Mouse (Mus musculus) bone marrow macrophage, adult 2 months (primary cell): ENCODE results near the gene Elavl4. TPM values are rescaled to one million over a fixed set of nuclear protein-coding genes. Genes with fewer than 3 reads are reported as not detected.

ENCODE experiments used
- H3K27ac ChIP-seq: 2 replicates; pipeline ENCODE4 v1.5.1; 2012; ENCODE audit warnings: low read depth, low read length; ENCODE audit not compliant: insufficient read depth
- H3K4me1 ChIP-seq: 2 replicates; pipeline ENCODE4 v1.6.1; 2012; ENCODE audit warnings: low read length; ENCODE audit not compliant: control insufficient read depth, insufficient read depth
- H3K4me3 ChIP-seq: 2 replicates; pipeline ENCODE4 v1.5.1; 2012; ENCODE audit warnings: mild to moderate bottlenecking, low read length, moderate library complexity; ENCODE audit not compliant: insufficient read depth
- CTCF ChIP-seq: IDR thresholded peaks from 2 replicates; pipeline ENCODE4 v1.5.1; 2012; ENCODE audit warnings: low read depth, mild to moderate bottlenecking, low read length, moderate library complexity
- POLR2A ChIP-seq: IDR thresholded peaks from 2 replicates; pipeline ENCODE4 v1.6.1; 2012; ENCODE audit warnings: mild to moderate bottlenecking, low read depth, low read length, borderline replicate concordance
- polyA plus RNA-seq: library from polyadenylated mRNA; stranded (reverse); fragments of >200 nt; gene quantifications from 2 replicates; pipeline ENCODE4 v1.2.4, GENCODE M21; 2012; ENCODE audit not compliant: missing spikeins, insufficient read depth, insufficient read length

Elavl4 gene
- polyA plus RNA-seq, 1 experiment = not detected

DNA sequence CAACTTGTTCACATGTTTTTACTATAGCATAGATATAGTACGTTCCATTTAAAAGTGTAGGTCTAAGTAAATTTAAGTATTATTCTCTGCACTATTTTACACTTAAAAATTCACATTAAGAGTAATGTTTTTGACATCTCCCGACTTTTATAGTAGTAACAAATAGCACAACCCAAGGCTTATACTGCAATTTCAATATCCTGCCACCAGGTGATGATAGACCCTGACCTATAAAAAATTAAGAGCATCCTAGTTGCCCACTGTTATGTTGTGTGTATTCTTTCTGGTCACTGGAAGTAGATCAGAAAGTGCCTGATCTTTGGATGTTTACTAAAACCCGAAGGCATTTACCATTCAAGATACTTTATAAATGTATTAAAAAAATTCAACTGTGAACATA lies 55.9 kb downstream of the Elavl4 start:
- Histone ChIP-seq H3K4me3 (no peak overlapping the region), H3K4me1 (no peaks in the 10 kb centered on the region), H3K27ac (no peak overlapping the region)
- TF ChIP-seq POLR2A = no peak
- TF ChIP-seq CTCF = no peak

- no peak for TF ChIP-seq POLR2A
- H3K4me1 ChIP-seq = no peaks in the 10 kb centered on the region
Measured at GRCm38 (mm10) chr4:110293238-110293637, 58.5 kb downstream of the Elavl4 start.

GRCm38 (mm10) chr4:110292471-110292870 lies 59.2 kb downstream of the Elavl4 start:
- no peak overlapping the region for H3K27ac ChIP-seq
- TF ChIP-seq CTCF (no peak), POLR2A (no peak)
- no peaks in the 10 kb centered on the region for H3K4me1 ChIP-seq
- H3K4me3 ChIP-seq = no peak overlapping the region

More at GRCm38 (mm10) chr4:110293238-110293637, 58.5 kb downstream of the Elavl4 start:
- no peak overlapping the region for H3K4me3 ChIP-seq
- H3K27ac ChIP-seq = no peak overlapping the region

DNA sequence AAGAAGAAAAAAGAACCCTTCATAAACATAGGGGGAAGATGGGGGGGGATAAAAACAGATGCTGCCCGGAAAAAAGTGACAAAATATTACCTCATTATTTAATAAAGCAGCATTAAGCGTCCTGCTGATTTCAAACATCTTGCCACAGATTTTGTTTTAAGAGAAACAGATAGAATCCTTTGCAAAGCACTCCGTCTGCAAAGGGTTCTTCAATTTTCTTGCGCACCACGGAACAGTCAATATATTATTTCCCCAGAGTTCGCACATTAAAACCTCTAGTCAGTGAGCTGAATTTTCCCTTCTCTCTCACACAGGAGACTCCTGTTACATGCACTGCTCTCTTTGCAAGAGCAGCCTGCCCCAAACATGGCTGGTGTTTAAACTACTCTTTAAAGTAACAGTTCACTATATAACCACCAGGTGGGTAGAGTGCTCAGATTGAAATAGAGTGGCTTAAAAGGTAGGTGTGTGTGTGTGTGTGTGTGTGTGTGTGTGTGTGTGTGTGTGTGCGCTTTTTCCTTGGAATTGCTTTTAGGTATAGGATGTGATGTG lies 61.1 kb downstream of the Elavl4 start:
- Histone ChIP-seq H3K4me3 (no peak overlapping the region), H3K4me1 (peaks cover 6% of the 10 kb centered on the region; the same call in 1 of the 2 replicates), H3K27ac (no peak overlapping the region)
- TF ChIP-seq POLR2A (no peak), CTCF (no peak)

- H3K4me3 ChIP-seq = no peak overlapping the region
- H3K27ac ChIP-seq = no peak overlapping the region
- H3K4me1 ChIP-seq = peaks cover 10% of the 10 kb centered on the region; the same call in 1 of the 2 replicates
- TF ChIP-seq CTCF (no peak), POLR2A (no peak)
Measured at GRCm38 (mm10) chr4:110290056-110290455, 61.7 kb downstream of the Elavl4 start.

DNA sequence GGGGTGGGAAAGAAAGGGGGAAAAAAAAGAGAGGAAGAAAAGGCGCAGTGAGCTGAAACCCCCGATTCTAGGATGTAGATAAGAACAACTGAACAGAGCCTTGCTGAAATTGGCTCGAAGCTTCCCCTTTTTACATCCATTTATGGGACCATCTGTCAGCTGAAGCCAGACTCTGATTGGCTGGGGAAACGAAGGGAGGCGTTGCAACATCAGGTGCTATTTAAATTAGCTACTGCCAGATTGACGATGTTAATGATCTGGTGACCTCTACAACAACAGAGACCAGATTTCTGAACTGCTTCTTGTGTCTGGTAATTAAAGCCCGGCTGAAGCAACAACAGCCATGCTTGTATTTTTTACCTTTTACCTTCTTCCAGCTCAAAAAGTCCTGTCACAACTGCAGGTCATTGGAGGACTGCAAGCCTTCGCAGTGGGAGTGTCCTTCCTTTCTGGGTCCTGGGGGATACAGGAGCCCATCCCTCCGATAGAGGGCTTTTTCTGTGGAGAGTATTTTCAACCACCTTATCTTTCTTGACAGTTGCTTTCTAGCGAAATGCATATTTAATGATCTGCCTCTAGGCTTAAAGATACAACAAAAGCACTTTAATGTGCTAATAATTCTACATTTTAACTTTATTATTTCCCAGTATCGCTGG lies 64.2 kb downstream of the Elavl4 start:
- Histone ChIP-seq H3K4me3 (no peak overlapping the region), H3K27ac (no peak overlapping the region), H3K4me1 (peaks cover 10% of the 10 kb centered on the region; the same call in 1 of the 2 replicates)
- TF ChIP-seq CTCF (no peak), POLR2A (no peak)

DNA sequence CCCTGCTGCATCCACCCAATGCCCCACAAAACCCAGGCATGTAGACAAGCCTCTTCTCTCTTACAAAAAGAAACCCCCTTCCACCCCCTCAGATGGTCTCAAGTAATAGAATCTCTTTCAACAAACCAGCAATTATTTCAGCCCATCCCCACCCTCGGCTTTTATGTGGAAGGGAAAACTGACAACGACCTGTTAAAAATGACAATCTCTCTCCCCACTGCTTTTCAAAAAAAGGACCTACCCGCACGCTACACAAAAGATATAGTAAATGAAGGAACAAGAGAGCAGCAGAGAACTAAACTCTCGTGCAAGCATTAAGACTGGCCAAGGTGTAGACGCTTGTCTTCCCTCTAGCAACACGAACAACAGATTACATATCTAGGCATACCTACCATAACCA lies 64.9 kb downstream of the Elavl4 start:
- TF ChIP-seq POLR2A (no peak), CTCF (no peak)
- Histone ChIP-seq H3K4me1 (peaks cover 10% of the 10 kb centered on the region; the same call in 1 of the 2 replicates), H3K27ac (no peak overlapping the region), H3K4me3 (no peak overlapping the region)

- Histone ChIP-seq H3K27ac (no peak overlapping the region), H3K4me3 (no peak overlapping the region), H3K4me1 (peaks cover 10% of the 10 kb centered on the region; the same call in 1 of the 2 replicates)
- no peak for TF ChIP-seq CTCF
- no peak for TF ChIP-seq POLR2A
Measured at GRCm38 (mm10) chr4:110286371-110286781, 65.3 kb downstream of the Elavl4 start.

- H3K27ac ChIP-seq = no peak overlapping the region
- peaks cover 10% of the 10 kb centered on the region; the same call in 1 of the 2 replicates for H3K4me1 ChIP-seq
- no peak for TF ChIP-seq POLR2A
- no peak for TF ChIP-seq CTCF
- H3K4me3 ChIP-seq = no peak overlapping the region
Measured at GRCm38 (mm10) chr4:110285346-110286330, 66.1 kb downstream of the Elavl4 start.
